Mouse (Mus musculus): ENCODE results near the gene D6Wsu163e.

Gene D6Wsu163e

GRCm38 (mm10) chr6:127010021-127010420 lies 70.3 kb downstream of the D6Wsu163e start:
- no peak for DNase-seq

GRCm38 (mm10) chr6:127011947-127012535 lies 72.3 kb downstream of the D6Wsu163e start:
- DNase-seq, result no peak

- DNase-seq, result no peak
Measured at GRCm38 (mm10) chr6:127014906-127015770, 75.4 kb downstream of the D6Wsu163e start, which contains the start of gene Fgf6. Gene Fgf6, plus strand, starts transcription at chr6:127015586.

GRCm38 (mm10) chr6:127019254-127019653 lies 79.5 kb downstream of the D6Wsu163e start:
- DNase-seq, result no peak

GRCm38 (mm10) chr6:127020431-127020830 lies 80.7 kb downstream of the D6Wsu163e start:
- no peak for DNase-seq

GRCm38 (mm10) chr6:127024836-127025235 lies 85.1 kb downstream of the D6Wsu163e start:
- no peak for DNase-seq
